Mouse (Mus musculus) macrophage (primary cell): ENCODE results near the gene Crybb1. TPM values are rescaled to one million over a fixed set of nuclear protein-coding genes. Genes with fewer than 3 reads are reported as not detected.

Experiments used
- H3K27ac ChIP-seq: fragments of 350-480 bp; formaldehyde crosslinking; 2 replicates; pipeline ENCODE4 v1.9.0; 2021
- H3K36me3 ChIP-seq: fragments of 350-480 bp; formaldehyde crosslinking; 2 replicates; pipeline ENCODE4 v1.9.0; 2021; ENCODE audit errors: inconsistent target
- H3K4me3 ChIP-seq: fragments of 350-480 bp; formaldehyde crosslinking; 2 replicates; pipeline ENCODE4 v1.9.0; 2021; ENCODE audit errors: inconsistent target
- H3K79me2 ChIP-seq: fragments of 350-480 bp; formaldehyde crosslinking; 2 replicates; pipeline ENCODE4 v1.9.0; 2021; ENCODE audit errors: inconsistent target
- WGBS: methylation state at CpG from one replicate; pipeline ENCODE4 v1.1.7; 2026; ENCODE audit warnings: inconsistent platforms; ENCODE audit not compliant: missing documents; 5-methylcytosine and 5-hydroxymethylcytosine counted together
- polyA plus RNA-seq: library from polyadenylated mRNA; stranded (reverse); fragments of 250-400 nt; gene quantifications from 3 replicates; pipeline ENCODE4 v1.2.4, GENCODE M21; 2018; ENCODE audit warnings: inconsistent platforms

The Crybb1 gene
- polyA plus RNA-seq, 1 experiment from 2014 or later, result not detected

DNA sequence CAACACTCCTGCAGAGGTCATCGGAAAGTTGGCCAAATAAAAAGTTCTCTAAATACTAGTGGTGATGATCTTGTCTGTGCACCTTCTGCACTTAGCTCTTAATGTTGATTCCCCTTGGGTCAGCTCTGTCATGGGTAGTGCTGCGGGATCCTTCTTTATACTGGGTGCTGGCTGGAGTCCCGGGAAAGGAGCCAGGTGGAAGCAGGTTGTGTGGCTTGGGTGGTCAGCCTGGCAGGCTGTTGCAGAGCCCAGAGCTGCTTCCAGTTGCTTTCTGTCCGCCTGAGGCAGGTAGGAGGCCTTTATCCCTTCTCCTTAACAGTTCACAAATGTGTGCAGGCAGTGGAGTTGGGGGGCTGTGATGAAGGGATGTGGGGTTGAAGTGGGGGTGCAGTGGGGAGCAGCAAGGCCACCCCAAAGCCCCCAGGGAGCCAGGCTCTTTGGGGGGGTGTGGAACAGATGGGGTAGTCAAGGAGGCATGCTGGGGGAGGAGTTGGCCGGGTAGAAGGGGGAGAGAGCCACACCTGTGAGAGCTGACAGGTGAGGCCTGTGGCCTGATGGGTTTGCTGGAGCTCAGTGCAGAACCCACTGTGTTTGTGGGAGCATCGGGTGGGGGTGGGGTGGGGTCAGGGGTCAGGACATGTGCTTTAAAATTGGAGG, 26.6 kb downstream of the Crybb1 start:
- 33% methylated on average over 6 of the region's 6 CpGs for WGBS
- Histone ChIP-seq H3K4me3 (no peak overlapping the region), H3K36me3 (peaks cover 4% of the 10 kb centered on the region; the same call in 1 of the 2 replicates), H3K27ac (peak overlapping the region; percentile 94), H3K79me2 (peaks cover 95% of the 10 kb centered on the region)

DNA sequence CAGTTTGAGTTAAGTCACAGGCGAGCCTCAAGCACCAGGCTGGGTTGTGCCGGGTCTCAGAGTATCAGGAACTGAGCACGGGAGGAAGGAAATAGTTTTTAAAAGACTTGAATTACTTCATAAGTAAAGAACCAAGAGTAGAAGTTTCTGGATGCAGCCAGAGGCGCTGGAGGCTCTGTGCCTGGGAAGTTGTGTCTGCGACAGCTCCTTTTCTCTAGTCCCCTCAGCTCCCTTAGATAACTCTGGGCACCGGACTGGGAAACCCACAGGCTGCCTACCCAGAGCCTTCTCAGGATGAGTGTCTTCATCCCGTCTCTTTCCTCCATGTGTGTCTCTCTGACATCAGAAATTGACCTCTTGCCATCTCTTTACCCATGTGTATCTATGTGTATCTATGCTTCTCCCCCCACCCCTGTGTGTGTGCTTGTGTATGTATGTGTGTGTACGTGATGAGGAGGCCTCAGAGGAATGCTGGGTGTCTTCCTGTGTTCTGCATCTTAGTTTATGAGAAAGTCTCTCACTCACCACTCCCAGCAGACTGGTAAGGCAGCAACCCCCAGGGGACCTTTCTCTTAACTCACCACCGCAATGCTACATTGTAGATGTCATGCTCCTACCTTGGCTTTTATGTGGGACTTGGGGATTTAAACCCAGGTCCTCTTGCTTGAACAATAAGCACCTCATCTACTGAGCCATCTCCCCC, 27.3 kb downstream of the Crybb1 start:
- Histone ChIP-seq H3K4me3 (no peak overlapping the region), H3K79me2 (peaks cover 95% of the 10 kb centered on the region), H3K27ac (peak overlapping the region; percentile 94), H3K36me3 (peaks cover 4% of the 10 kb centered on the region; the same call in 1 of the 2 replicates)
- 9% methylated on average over 9 of the region's 9 CpGs for WGBS

DNA sequence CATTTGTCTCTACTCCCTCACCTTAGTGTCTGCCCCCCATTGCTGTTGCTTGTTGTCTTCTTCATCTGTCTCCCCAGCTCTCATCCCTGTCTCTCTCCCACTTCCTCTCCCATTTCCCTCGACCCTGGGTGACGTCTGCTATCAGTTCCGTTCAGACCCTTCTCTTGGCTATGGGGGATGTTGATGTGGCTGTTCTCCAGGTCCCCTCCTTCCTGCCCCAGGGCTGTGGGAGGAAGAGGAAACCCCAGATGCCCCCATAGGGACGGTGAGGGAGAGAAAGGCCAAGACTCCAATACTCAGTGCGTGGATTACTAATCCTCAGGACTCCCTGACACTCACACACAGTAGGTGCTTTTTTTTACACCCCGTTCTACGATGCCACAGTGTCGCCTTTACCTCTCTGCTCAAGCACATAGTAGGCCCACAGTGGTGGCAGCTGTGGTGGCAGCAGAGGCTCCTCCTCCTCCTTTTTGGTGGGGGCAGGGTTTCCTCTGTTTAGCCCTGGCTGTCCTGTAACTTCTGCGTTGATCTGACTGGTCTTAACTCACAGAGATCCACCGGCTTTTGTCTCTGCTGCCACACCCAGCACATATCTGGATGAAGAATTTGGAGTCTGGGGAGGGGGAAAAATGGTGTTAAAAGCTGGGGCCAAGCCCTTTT, 28.1 kb downstream of the Crybb1 start:
- Histone ChIP-seq H3K27ac (peak overlapping the region; percentile 94), H3K79me2 (peaks cover 95% of the 10 kb centered on the region), H3K36me3 (peaks cover 4% of the 10 kb centered on the region; the same call in 1 of the 2 replicates), H3K4me3 (no peak overlapping the region)
- 15% methylated on average over 9 of the region's 10 CpGs for WGBS

DNA sequence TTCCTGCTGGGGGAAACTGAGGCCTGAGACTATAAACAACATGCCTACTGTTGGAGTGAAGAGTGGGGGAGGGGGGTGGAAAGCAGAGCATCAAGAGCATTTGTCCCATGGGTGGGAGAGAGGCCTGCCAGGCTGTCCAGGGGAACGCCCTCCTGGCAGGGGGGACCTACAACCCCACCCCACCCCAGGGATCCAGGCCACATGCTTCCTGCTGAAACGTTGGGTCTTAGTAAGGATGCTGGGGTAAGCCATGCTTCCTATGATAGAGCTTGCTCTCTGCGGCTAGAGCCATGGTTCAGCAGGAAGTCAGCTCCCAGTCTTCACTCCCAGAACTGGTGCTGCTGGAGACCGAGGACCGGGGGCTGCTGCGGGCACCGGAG, 28.6 kb downstream of the Crybb1 start:
- WGBS, result 24% methylated on average over 7 of the region's 7 CpGs

DNA sequence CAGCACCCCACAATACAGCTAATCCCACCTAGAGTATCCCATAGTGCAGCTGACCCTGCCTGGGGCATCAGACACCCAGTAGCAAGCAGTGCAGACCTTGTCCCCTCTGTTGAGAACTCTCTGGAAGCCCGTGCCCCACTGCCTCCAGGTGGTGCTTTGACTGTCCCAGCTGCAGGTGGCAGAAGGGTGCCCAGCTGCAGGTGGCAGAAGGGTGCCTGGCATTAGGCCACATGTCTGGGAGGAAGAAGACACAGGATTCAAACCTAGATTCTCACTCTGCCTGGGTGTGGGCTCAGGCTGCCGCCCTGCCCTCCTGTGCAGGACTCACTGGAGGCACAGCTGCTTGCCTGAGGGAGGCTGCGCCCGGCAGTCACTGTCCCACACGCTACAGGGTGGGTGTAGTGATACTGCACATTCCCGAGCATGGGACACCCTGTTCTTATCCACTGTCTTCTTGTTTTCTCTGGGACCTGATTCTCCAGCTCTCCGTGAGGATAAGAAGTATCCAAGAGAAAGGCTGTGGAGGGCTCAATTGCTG, 30.0 kb downstream of the Crybb1 start:
- 82% methylated on average over 7 of the region's 7 CpGs for WGBS
- H3K27ac ChIP-seq, result no peak overlapping the region
- H3K79me2 ChIP-seq, result peaks cover 100% of the 10 kb centered on the region
- peaks cover 4% of the 10 kb centered on the region; the same call in 1 of the 2 replicates for H3K36me3 ChIP-seq
- no peak overlapping the region for H3K4me3 ChIP-seq

More for the DNA sequence above, 28.6 kb downstream of the Crybb1 start:
- Histone ChIP-seq H3K36me3 (peaks cover 4% of the 10 kb centered on the region; the same call in 1 of the 2 replicates), H3K27ac (peak overlapping the region; percentile 94), H3K4me3 (no peak overlapping the region), H3K79me2 (peaks cover 95% of the 10 kb centered on the region)

DNA sequence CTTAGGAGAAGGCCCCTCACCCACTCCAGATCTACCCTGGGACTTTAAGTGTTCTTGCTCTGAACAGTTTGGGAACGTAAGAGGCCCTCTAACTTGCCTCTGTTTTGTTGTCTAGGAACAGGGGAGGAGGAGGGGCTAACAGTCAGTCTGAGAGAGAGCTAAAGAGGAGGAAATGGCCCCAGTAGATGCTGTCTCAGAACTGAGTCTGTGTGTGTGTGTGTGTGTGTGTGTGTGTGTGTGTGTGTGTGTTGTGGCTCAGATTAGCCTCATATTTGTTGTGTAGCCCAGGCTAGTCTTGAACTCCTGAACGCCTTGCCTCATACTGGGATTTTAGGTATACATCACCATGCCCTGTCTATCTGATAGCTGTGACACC, 31.0 kb downstream of the Crybb1 start:
- H3K27ac ChIP-seq, result peak overlapping the region; percentile 53; the same call in 1 of the 2 replicates
- H3K36me3 ChIP-seq, result peaks cover 4% of the 10 kb centered on the region; the same call in 1 of the 2 replicates
- no peak overlapping the region for H3K4me3 ChIP-seq
- 59% methylated on average over 2 of the region's 2 CpGs for WGBS
- H3K79me2 ChIP-seq, result peaks cover 100% of the 10 kb centered on the region

DNA sequence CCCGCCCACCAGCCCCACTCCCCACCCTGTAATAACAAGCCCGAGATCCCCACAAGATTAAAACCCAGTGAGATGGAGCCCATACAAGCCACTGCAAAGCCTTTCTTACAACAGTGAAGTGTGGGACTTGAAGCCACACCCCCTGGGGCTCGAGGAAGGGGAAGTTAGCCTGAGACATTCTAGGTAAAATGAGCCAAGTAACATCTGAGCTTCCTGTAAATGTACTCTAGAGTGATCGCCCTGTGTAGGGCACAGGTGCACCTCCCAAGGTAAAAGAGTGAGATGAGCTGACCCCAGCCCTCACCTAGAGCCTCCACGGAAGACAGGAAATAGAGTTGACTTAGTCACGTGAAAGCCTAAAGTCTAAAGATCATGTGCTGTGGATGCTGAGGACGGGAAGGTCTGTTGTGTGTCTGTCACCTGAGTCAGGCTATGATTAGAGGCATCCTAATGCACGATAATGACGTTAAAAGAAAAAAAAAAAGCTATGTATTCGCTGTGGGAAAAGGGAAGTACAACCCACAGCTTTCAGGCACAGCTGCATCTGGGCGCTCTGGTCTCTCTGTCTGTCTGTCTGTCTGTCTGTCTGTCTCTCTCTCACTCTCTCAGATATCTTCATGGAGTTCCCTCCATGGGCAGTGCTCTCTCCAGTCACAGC, 31.5 kb downstream of the Crybb1 start:
- Histone ChIP-seq H3K79me2 (peaks cover 100% of the 10 kb centered on the region), H3K36me3 (peaks cover 4% of the 10 kb centered on the region; the same call in 1 of the 2 replicates), H3K27ac (peak overlapping the region; percentile 53), H3K4me3 (no peak overlapping the region)
- 3% methylated on average over 11 of the region's 11 CpGs for WGBS

DNA sequence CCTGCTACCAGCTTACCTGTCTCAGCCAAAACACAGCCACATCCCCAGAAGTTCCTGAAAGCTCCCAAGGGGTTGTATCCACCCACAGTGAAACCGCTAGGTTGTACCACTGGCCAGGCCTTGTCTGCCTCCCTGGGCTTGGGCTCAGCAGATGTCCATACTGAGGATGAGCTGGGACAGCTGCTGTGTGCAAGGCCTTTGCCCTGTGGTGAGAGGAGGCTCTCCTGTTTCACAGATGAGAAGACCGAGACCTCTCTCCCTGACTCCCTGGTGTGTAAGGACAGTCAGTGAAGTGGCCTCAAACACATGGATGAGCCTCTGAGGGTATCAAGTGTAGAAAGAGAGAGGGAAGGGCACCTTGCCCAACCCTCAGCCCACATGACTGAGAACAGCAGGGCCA, 32.0 kb downstream of the Crybb1 start:
- Histone ChIP-seq H3K4me3 (no peak overlapping the region), H3K36me3 (peaks cover 4% of the 10 kb centered on the region; the same call in 1 of the 2 replicates), H3K27ac (peak overlapping the region; percentile 53), H3K79me2 (peaks cover 100% of the 10 kb centered on the region)
- WGBS, result 76% methylated on average over 2 of the region's 2 CpGs

DNA sequence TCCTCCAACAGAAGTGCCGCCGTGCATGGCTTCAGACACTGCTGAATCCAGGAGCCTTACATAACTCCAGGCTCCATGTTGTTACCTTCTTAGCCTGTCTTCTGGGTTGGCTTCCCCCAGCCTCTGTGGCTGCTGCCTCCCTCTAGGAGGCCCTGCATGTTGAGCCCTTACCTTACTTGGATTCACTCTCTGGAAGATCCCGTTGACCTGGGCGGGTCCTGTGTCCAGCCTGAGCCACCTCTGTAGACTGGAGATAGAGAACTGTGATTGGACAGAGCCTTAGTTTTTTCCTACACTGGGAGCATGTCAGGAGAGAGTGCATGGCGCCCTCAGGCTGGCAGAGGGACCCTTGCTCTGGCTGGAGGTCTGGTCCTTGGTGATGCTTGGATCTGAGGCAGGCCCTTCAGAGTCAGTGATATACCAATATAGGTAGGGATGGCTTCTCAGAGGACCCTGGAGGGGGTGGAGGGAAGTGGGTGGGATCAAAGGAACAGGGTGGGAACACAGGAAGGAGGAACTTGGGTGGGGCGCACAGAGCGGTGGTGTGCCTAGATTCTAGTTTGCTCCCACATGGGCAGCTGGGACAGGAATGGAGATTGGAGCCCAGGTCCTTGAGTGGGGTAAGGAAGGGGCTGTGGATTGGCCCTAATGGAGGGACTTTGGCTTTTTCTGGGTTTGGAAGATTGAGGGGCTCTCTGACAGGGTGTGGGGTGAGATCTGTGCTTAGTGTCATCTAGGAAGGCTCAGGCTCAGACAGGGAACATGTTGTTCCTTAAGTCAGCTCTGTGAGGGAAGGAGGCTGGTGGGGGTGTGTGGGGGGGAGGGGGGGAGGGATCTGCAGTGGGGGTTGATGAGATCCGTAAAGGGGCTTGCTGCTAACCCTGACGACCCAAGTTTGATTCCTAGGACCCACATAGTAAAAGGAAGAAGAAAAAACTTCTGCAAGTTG, 32.9 kb downstream of the Crybb1 start:
- H3K27ac ChIP-seq, result no peak overlapping the region

DNA sequence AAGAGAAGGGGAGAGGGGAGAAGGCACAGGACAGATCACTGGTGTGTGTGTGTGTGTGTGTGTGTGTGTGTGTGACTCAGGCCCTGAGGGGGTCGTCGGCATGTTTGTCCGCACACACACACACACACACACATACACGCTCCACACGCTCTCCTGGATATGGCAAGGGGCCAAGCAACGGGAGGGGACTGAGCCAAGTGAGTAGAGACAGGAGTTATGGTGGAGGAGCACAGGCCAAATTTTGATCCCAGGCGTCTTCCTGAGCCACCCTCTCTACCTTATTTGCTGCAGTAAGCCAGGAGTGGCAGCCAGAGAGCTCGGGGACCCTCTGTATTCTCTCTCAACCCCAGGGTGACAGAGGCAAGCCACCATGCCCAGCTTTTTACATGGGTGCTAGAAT, 33.6 kb downstream of the Crybb1 start:
- Histone ChIP-seq H3K4me3 (no peak overlapping the region), H3K27ac (no peak overlapping the region), H3K79me2 (peaks cover 100% of the 10 kb centered on the region), H3K36me3 (peaks cover 4% of the 10 kb centered on the region; the same call in 1 of the 2 replicates)
- 94% methylated on average over 6 of the region's 8 CpGs for WGBS

More for the DNA sequence above, 32.9 kb downstream of the Crybb1 start:
- 90% methylated on average over 7 of the region's 9 CpGs for WGBS
- Histone ChIP-seq H3K4me3 (no peak overlapping the region), H3K79me2 (peaks cover 100% of the 10 kb centered on the region), H3K36me3 (peaks cover 4% of the 10 kb centered on the region; the same call in 1 of the 2 replicates)

DNA sequence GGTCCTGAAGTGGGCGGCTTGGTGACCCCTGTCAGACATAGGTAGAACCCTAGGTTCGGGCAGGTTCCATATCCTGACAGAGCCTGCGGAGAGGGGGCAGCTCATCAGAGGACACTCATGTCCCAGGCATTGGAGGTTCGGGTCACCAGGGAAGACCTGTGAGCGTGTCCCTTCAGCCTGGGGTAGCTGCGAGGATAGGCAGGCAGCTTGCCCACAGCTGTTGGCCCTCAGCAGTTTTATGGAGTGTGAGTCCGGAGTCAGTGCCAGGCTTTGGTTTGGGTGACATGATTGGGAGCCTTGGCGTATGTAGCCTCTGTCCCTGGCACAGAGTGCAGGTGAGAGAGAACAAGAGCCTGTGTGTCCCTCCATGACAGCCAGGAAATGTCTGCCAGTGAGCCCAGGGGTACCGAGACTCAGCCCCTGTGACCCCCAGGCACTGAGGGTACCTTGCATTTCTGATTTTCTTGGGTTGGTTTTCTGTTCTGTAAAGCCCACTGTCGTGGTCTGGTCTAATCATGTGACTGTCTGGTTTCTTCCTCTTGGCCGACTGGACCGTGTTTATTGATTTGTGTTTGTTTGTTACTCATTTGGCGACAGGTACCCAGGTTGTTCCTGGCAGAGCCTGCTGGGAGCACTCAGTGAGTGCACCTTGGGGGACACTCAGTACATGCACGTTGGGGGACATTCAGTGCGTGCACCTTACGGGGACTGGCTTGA, 34.4 kb downstream of the Crybb1 start:
- Histone ChIP-seq H3K27ac (no peak overlapping the region), H3K4me3 (no peak overlapping the region), H3K36me3 (peaks cover 2% of the 10 kb centered on the region; the same call in 1 of the 2 replicates), H3K79me2 (peaks cover 100% of the 10 kb centered on the region)
- WGBS, result 85% methylated on average over 16 of the region's 16 CpGs

DNA sequence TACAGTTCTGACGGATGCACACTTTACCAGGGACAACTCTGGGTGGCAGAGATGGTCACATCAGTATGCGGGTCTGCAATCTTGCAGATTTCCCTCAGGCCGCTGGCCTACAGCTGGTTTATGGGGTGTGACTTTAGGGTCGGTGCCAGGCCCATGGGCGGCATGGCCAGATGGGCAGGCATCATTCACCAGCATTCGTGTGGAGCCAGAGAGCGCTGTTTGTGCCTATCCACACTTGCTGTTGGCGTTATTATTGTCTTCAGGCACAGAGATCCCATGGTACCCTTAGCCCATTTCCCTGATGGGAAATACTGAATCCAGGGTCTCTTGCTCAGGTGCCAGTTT, 34.9 kb downstream of the Crybb1 start:
- peaks cover 100% of the 10 kb centered on the region for H3K79me2 ChIP-seq
- no peak overlapping the region for H3K4me3 ChIP-seq
- H3K27ac ChIP-seq, result no peak overlapping the region
- 97% methylated on average over 8 of the region's 8 CpGs for WGBS
- H3K36me3 ChIP-seq, result no peaks in the 10 kb centered on the region; the same call in 1 of the 2 replicates

DNA sequence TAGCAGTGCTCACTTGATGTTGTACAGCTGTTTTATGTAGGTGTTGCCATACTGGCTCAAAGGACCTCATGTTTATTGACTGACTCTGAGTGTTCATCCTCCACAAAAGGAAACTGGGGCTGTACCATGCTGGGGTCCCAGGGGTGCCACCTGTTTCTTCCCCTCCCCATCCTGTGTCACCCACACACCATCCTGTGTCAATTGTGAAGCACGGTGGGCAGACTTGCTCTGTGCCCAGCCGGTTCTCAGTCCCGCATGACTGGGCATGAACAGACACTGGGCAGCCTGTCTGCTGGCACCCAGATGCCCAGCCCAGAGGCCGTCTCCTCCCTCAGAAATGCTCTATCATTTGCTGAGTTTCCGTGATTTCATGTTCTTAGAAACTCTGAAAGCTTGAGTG, 36.3 kb downstream of the Crybb1 start:
- Histone ChIP-seq H3K36me3 (no peaks in the 10 kb centered on the region; the same call in 1 of the 2 replicates), H3K79me2 (peaks cover 100% of the 10 kb centered on the region), H3K27ac (no peak overlapping the region), H3K4me3 (no peak overlapping the region)
- WGBS, result 86% methylated on average over 5 of the region's 5 CpGs
